Mouse (Mus musculus): Measurements from ENCODE around the gene Ccser1. TPM values are rescaled to one million over a fixed set of nuclear protein-coding genes. Genes with fewer than 3 reads are reported as not detected.

The Ccser1 gene
- polyA plus RNA-seq, 1 experiment: 12.7 TPM

- DNase-seq: no peak
- 91% methylated on average over 1 of the region's 1 CpGs for WGBS
- no peaks in the 10 kb centered on the region for H3K4me1 ChIP-seq (ENCODE audit: control insufficient read depth, insufficient read depth, low read length)
- H3K27me3 ChIP-seq (ENCODE audit: control insufficient read depth, insufficient read depth, low read length): no peaks in the 10 kb centered on the region
- no peak overlapping the region for H3K4me3 ChIP-seq (replicated peaks; ENCODE audit: insufficient read depth, low read depth, low read length)
- no peak overlapping the region for H3K27ac ChIP-seq (ENCODE audit: insufficient read depth, low read length)
- TF ChIP-seq CTCF (IDR thresholded peaks at IDR 0.05; ENCODE audit: borderline replicate concordance, insufficient read depth, low read depth, low read length) (no peak), POLR2A (IDR thresholded peaks at IDR 0.05; ENCODE audit: borderline replicate concordance, insufficient read depth, low read length) (no peak)
Measured at GRCm38 (mm10) chr6:61334466-61334865, 154.3 kb downstream of the Ccser1 start.

GRCm38 (mm10) chr6:61347045-61347838 lies 167.1 kb downstream of the Ccser1 start:
- WGBS: 74% methylated on average over 5 of the region's 5 CpGs
- H3K27ac ChIP-seq (ENCODE audit: insufficient read depth, low read length): no peak overlapping the region
- no peak overlapping the region for H3K4me3 ChIP-seq (replicated peaks; ENCODE audit: insufficient read depth, low read depth, low read length)
- TF ChIP-seq POLR2A (IDR thresholded peaks at IDR 0.05; ENCODE audit: borderline replicate concordance, insufficient read depth, low read length): no peak
- peak; percentile 25; the same call in 1 of the 2 replicates for TF ChIP-seq CTCF (IDR thresholded peaks at IDR 0.05; ENCODE audit: borderline replicate concordance, insufficient read depth, low read depth, low read length)
- H3K27me3 ChIP-seq (ENCODE audit: control insufficient read depth, insufficient read depth, low read length): no peaks in the 10 kb centered on the region
- peak in 1 of 2 experiments; percentile 30 for DNase-seq
- H3K4me1 ChIP-seq (ENCODE audit: control insufficient read depth, insufficient read depth, low read length): no peaks in the 10 kb centered on the region

GRCm38 (mm10) chr6:61363722-61364121 lies 183.6 kb downstream of the Ccser1 start:
- peaks cover 9% of the 10 kb centered on the region; the same call in 1 of the 2 replicates for H3K4me1 ChIP-seq (ENCODE audit: control insufficient read depth, insufficient read depth, low read length)
- H3K4me3 ChIP-seq (replicated peaks; ENCODE audit: insufficient read depth, low read depth, low read length): no peak overlapping the region
- H3K27me3 ChIP-seq (ENCODE audit: control insufficient read depth, insufficient read depth, low read length): no peaks in the 10 kb centered on the region
- peak; percentile 37 to 68 for DNase-seq
- no peak overlapping the region for H3K27ac ChIP-seq (ENCODE audit: insufficient read depth, low read length)
- no peak for TF ChIP-seq POLR2A (IDR thresholded peaks at IDR 0.05; ENCODE audit: borderline replicate concordance, insufficient read depth, low read length)
- TF ChIP-seq CTCF (IDR thresholded peaks at IDR 0.05; ENCODE audit: borderline replicate concordance, insufficient read depth, low read depth, low read length): no peak
- 16% methylated on average over 5 of the region's 5 CpGs for WGBS

GRCm38 (mm10) chr6:61382526-61382925 lies 202.4 kb downstream of the Ccser1 start:
- Histone ChIP-seq H3K4me1 (ENCODE audit: control insufficient read depth, insufficient read depth, low read length) (no peaks in the 10 kb centered on the region; the same call in 1 of the 2 replicates), H3K27me3 (ENCODE audit: control insufficient read depth, insufficient read depth, low read length) (no peaks in the 10 kb centered on the region), H3K27ac (ENCODE audit: insufficient read depth, low read length) (no peak overlapping the region), H3K4me3 (replicated peaks; ENCODE audit: insufficient read depth, low read depth, low read length) (no peak overlapping the region)
- 12% methylated on average over 3 of the region's 3 CpGs for WGBS
- TF ChIP-seq CTCF (IDR thresholded peaks at IDR 0.05; ENCODE audit: borderline replicate concordance, insufficient read depth, low read depth, low read length) (peak; percentile 61; the same call in 1 of the 2 replicates), POLR2A (IDR thresholded peaks at IDR 0.05; ENCODE audit: borderline replicate concordance, insufficient read depth, low read length) (no peak)
- DNase-seq: peak in 1 of 2 experiments; percentile 26

GRCm38 (mm10) chr6:61382991-61383390 lies 202.9 kb downstream of the Ccser1 start:
- 37% methylated on average over 3 of the region's 3 CpGs for WGBS
- no peak for TF ChIP-seq POLR2A (IDR thresholded peaks at IDR 0.05; ENCODE audit: borderline replicate concordance, insufficient read depth, low read length)
- TF ChIP-seq CTCF (IDR thresholded peaks at IDR 0.05; ENCODE audit: borderline replicate concordance, insufficient read depth, low read depth, low read length): no peak
- no peaks in the 10 kb centered on the region; the same call in 1 of the 2 replicates for H3K4me1 ChIP-seq (ENCODE audit: control insufficient read depth, insufficient read depth, low read length)
- no peak for DNase-seq
- no peaks in the 10 kb centered on the region for H3K27me3 ChIP-seq (ENCODE audit: control insufficient read depth, insufficient read depth, low read length)
- H3K27ac ChIP-seq (ENCODE audit: insufficient read depth, low read length): no peak overlapping the region
- no peak overlapping the region for H3K4me3 ChIP-seq (replicated peaks; ENCODE audit: insufficient read depth, low read depth, low read length)

- DNase-seq: no peak
- no peak overlapping the region for H3K27ac ChIP-seq (ENCODE audit: insufficient read depth, low read length)
- no peak overlapping the region for H3K4me3 ChIP-seq (replicated peaks; ENCODE audit: insufficient read depth, low read depth, low read length)
- TF ChIP-seq POLR2A (IDR thresholded peaks at IDR 0.05; ENCODE audit: borderline replicate concordance, insufficient read depth, low read length): no peak
- TF ChIP-seq CTCF (IDR thresholded peaks at IDR 0.05; ENCODE audit: borderline replicate concordance, insufficient read depth, low read depth, low read length): no peak
- 82% methylated on average over 1 of the region's 1 CpGs for WGBS
- H3K4me1 ChIP-seq (ENCODE audit: control insufficient read depth, insufficient read depth, low read length): no peaks in the 10 kb centered on the region; the same call in 1 of the 2 replicates
- H3K27me3 ChIP-seq (ENCODE audit: control insufficient read depth, insufficient read depth, low read length): no peaks in the 10 kb centered on the region
Measured at GRCm38 (mm10) chr6:61387046-61387445, 206.9 kb downstream of the Ccser1 start.

GRCm38 (mm10) chr6:61427490-61427889 lies 247.4 kb downstream of the Ccser1 start:
- no peaks in the 10 kb centered on the region for H3K27me3 ChIP-seq (ENCODE audit: control insufficient read depth, insufficient read depth, low read length)
- H3K4me1 ChIP-seq (ENCODE audit: control insufficient read depth, insufficient read depth, low read length): peaks cover 11% of the 10 kb centered on the region
- DNase-seq: no peak
- no peak overlapping the region for H3K4me3 ChIP-seq (replicated peaks; ENCODE audit: insufficient read depth, low read depth, low read length)
- 93% methylated on average over 2 of the region's 2 CpGs for WGBS
- TF ChIP-seq POLR2A (IDR thresholded peaks at IDR 0.05; ENCODE audit: borderline replicate concordance, insufficient read depth, low read length) (no peak), CTCF (IDR thresholded peaks at IDR 0.05; ENCODE audit: borderline replicate concordance, insufficient read depth, low read depth, low read length) (no peak)
- H3K27ac ChIP-seq (ENCODE audit: insufficient read depth, low read length): no peak overlapping the region

All from cerebellum, adult 2 months (tissue).